Mouse (Mus musculus): Measurements from ENCODE around the gene Exoc6. TPM values are rescaled to one million over a fixed set of nuclear protein-coding genes. Genes with fewer than 3 reads are reported as not detected.

Gene Exoc6
- polyA plus RNA-seq, 1 experiment from 2014 or later = 18.9 TPM

DNA sequence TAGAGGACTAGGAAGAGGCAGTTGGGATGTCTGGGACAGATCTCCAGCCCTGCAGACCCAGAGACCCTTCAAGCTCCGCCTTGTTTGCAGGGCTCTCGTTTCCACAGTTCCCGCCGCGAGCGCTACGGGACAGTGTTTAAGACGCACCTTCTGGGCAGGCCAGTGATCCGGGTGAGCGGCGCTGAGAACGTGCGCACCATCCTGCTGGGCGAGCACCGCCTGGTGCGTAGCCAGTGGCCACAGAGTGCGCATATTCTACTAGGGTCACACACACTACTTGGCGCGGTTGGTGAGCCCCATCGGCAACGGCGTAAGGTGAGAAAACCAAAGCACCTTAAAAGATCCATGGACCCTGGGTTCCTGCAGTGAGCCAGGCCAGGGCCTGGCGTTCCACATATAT lies 136.1 kb downstream of the Exoc6 start:
- Histone ChIP-seq H3K9ac (replicated peaks) (no peak overlapping the region), H3K4me1 (ENCODE audit: insufficient read depth) (no peaks in the 10 kb centered on the region), H3K4me2 (ENCODE audit: low read depth, low read length) (no peak overlapping the region), H3K27ac (ENCODE audit: low read depth) (no peak overlapping the region), H3K9me3 (ENCODE audit: low read length) (no peaks in the 10 kb centered on the region), H3K4me3 (ENCODE audit: low read depth, low read length) (no peak overlapping the region), H3K27me3 (ENCODE audit: insufficient read depth, low read length) (peaks cover 21% of the 10 kb centered on the region), H3K36me3 (replicated peaks; ENCODE audit: insufficient read depth, low read length) (peaks cover 25% of the 10 kb centered on the region)
- no peak for ATAC-seq
- DNase-seq = no peak
- WGBS (ENCODE audit: insufficient replicate concordance) = 67% methylated on average over 23 of the region's 23 CpGs
- no peak for TF ChIP-seq EP300 (IDR thresholded peaks at IDR 0.05; ENCODE audit: low read depth)
- TF ChIP-seq CTCF (IDR thresholded peaks at IDR 0.05; ENCODE audit: low read depth) = no peak

DNA sequence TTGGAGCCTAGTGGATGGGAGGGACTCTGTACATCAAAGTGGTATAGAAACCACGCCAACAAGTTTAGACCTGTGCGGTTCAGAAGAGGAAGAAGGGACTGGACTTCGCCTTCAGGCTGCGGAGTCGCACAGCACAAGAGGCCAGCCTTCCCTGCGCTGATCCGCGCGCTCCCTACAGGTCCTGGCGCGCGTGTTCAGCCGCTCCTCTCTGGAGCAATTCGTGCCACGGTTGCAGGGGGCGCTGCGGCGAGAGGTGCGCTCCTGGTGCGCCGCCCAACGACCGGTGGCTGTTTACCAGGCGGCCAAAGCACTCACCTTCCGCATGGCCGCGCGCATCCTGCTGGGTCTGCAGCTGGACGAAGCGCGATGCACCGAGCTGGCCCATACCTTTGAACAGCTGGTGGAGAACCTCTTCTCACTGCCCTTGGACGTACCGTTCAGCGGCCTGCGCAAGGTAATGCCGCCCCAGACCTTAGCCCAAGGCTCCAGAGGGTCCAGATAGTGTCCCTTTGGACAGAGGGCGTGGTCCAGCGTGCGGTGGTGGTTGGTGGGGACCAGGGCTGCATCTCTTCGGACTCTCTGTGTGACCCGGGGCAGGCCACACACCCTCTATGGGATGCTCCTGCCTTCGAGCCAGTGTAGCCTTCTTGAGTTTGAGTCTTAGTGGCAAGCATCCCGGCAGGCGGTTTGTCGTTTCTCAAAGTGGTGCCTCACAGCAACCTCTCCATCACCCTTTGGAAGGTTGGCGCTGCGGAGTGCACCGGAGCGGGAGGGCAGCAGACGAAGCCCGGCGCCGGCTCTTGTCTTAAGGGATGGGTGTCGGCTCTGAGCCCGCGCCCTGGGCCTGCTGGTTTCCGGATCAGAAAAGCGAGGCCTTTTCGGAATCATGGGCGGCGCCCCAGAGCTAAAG lies 137.0 kb downstream of the Exoc6 start:
- H3K36me3 ChIP-seq (replicated peaks; ENCODE audit: insufficient read depth, low read length) = peaks cover 25% of the 10 kb centered on the region
- no peak overlapping the region for H3K9ac ChIP-seq (replicated peaks)
- ATAC-seq (peak; percentile 40; the same call in 1 of the 2 replicates), DNase-seq (peak; percentile 44)
- H3K4me2 ChIP-seq (ENCODE audit: low read depth, low read length) = no peak overlapping the region
- H3K4me1 ChIP-seq (ENCODE audit: insufficient read depth) = no peaks in the 10 kb centered on the region
- no peaks in the 10 kb centered on the region for H3K9me3 ChIP-seq (ENCODE audit: low read length)
- H3K27me3 ChIP-seq (ENCODE audit: insufficient read depth, low read length) = peaks cover 29% of the 10 kb centered on the region
- no peak overlapping the region for H3K4me3 ChIP-seq (ENCODE audit: low read depth, low read length)
- TF ChIP-seq EP300 (IDR thresholded peaks at IDR 0.05; ENCODE audit: low read depth) (no peak), CTCF (IDR thresholded peaks at IDR 0.05; ENCODE audit: low read depth) (peak; percentile 46)
- 41% methylated on average over 62 of the region's 62 CpGs for WGBS (ENCODE audit: insufficient replicate concordance)
- H3K27ac ChIP-seq (ENCODE audit: low read depth) = no peak overlapping the region

DNA sequence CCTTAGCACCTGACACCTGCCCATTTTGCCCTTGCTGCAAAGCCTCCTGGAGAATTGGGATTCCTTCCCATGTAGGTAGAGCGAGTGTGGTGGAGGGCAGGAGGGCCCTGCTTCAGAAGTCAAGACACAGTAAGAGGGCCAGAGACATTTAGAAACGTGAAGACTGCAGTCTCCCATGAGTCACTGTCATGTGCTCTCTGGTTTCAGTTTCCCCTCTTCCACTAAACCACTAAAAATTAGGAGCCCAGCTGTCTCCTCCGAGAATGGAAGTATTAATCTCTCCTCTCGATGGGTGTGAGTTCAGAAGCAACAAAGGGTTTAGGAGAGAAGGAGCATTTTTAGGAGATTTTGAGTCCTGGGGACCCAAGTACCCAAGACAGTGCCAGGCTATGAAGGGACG lies 139.3 kb downstream of the Exoc6 start:
- Histone ChIP-seq H3K27ac (ENCODE audit: low read depth) (no peak overlapping the region), H3K9me3 (ENCODE audit: low read length) (no peaks in the 10 kb centered on the region), H3K36me3 (replicated peaks; ENCODE audit: insufficient read depth, low read length) (peaks cover 10% of the 10 kb centered on the region), H3K4me2 (ENCODE audit: low read depth, low read length) (no peak overlapping the region), H3K4me3 (ENCODE audit: low read depth, low read length) (no peak overlapping the region), H3K9ac (replicated peaks) (no peak overlapping the region), H3K4me1 (ENCODE audit: insufficient read depth) (peaks cover 6% of the 10 kb centered on the region), H3K27me3 (ENCODE audit: insufficient read depth, low read length) (peaks cover 52% of the 10 kb centered on the region)
- WGBS (ENCODE audit: insufficient replicate concordance) = 64% methylated on average over 5 of the region's 5 CpGs
- TF ChIP-seq CTCF (IDR thresholded peaks at IDR 0.05; ENCODE audit: low read depth) (no peak), EP300 (IDR thresholded peaks at IDR 0.05; ENCODE audit: low read depth) (no peak)
- no peak for DNase-seq
- no peak for ATAC-seq

DNA sequence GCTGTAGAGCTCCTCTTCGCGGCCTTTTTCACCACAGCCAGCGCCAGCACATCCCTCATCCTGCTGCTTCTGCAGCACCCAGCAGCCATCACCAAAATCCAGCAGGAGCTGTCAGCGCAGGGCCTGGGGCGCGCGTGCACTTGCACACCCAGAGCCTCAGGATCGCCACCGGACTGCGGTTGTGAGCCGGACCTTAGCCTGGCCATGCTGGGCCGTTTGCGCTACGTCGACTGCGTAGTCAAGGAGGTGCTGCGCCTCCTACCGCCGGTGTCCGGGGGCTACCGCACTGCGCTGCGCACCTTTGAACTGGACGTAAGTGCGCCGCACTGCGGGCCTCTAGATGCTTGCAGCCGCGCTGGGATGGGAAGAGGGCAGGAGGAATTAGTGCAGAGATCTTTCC lies 140.5 kb downstream of the Exoc6 start:
- Histone ChIP-seq H3K4me2 (ENCODE audit: low read depth, low read length) (no peak overlapping the region), H3K36me3 (replicated peaks; ENCODE audit: insufficient read depth, low read length) (peaks cover 6% of the 10 kb centered on the region), H3K4me3 (ENCODE audit: low read depth, low read length) (no peak overlapping the region), H3K9ac (replicated peaks) (no peak overlapping the region), H3K27ac (ENCODE audit: low read depth) (no peak overlapping the region), H3K27me3 (ENCODE audit: insufficient read depth, low read length) (peaks cover 63% of the 10 kb centered on the region), H3K4me1 (ENCODE audit: insufficient read depth) (peaks cover 6% of the 10 kb centered on the region), H3K9me3 (ENCODE audit: low read length) (no peaks in the 10 kb centered on the region)
- TF ChIP-seq EP300 (IDR thresholded peaks at IDR 0.05; ENCODE audit: low read depth) = no peak
- TF ChIP-seq CTCF (IDR thresholded peaks at IDR 0.05; ENCODE audit: low read depth) = peak; percentile 26; the same call in 1 of the 2 replicates
- ATAC-seq (no peak), DNase-seq (no peak)
- WGBS (ENCODE audit: insufficient replicate concordance) = 36% methylated on average over 29 of the region's 29 CpGs

DNA sequence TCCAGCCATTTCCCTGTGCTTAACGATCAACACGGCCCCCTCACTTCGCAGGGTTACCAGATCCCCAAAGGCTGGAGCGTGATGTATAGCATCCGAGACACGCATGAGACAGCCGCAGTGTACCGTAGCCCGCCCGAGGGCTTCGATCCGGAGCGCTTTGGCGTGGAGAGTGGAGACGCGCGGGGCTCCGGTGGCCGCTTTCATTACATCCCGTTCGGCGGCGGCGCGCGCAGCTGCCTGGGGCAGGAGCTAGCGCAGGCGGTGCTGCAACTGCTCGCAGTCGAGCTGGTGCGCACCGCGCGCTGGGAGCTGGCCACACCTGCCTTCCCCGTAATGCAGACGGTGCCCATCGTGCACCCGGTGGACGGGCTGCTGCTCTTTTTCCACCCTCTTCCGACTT lies 142.7 kb downstream of the Exoc6 start:
- no peak for ATAC-seq
- Histone ChIP-seq H3K4me1 (ENCODE audit: insufficient read depth) (peaks cover 18% of the 10 kb centered on the region), H3K4me3 (ENCODE audit: low read depth, low read length) (peak overlapping the region; percentile 32), H3K27me3 (ENCODE audit: insufficient read depth, low read length) (peaks cover 78% of the 10 kb centered on the region), H3K9me3 (ENCODE audit: low read length) (no peaks in the 10 kb centered on the region), H3K36me3 (replicated peaks; ENCODE audit: insufficient read depth, low read length) (no peaks in the 10 kb centered on the region), H3K9ac (replicated peaks) (no peak overlapping the region), H3K27ac (ENCODE audit: low read depth) (no peak overlapping the region), H3K4me2 (ENCODE audit: low read depth, low read length) (peak overlapping the region; percentile 55)
- TF ChIP-seq EP300 (IDR thresholded peaks at IDR 0.05; ENCODE audit: low read depth) (no peak), CTCF (IDR thresholded peaks at IDR 0.05; ENCODE audit: low read depth) (no peak)
- WGBS (ENCODE audit: insufficient replicate concordance) = 7% methylated on average over 40 of the region's 40 CpGs
- DNase-seq = peak; percentile 47

DNA sequence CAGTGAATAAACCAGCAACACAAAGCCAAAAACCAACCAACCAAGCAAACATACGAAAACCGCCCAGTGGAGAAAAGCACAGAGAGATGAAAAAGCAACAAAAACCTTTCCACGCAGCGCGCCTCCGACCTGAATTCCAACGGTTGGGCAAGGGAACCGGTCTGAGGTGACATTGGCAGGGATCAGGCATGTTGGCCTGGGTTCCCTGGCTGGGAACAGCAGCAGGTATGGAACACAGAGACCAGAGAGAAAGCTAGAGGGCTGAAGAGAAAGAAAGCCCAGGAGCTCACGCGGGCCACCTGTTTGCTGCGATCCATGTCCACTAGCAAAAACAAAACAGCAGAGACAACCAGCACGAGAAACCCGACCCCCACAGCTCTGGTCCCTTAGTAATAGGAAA lies 144.9 kb downstream of the Exoc6 start:
- Histone ChIP-seq H3K36me3 (replicated peaks; ENCODE audit: insufficient read depth, low read length) (no peaks in the 10 kb centered on the region), H3K4me2 (ENCODE audit: low read depth, low read length) (no peak overlapping the region), H3K9ac (replicated peaks) (no peak overlapping the region), H3K9me3 (ENCODE audit: low read length) (no peaks in the 10 kb centered on the region), H3K27ac (ENCODE audit: low read depth) (no peak overlapping the region), H3K4me3 (ENCODE audit: low read depth, low read length) (no peak overlapping the region), H3K4me1 (ENCODE audit: insufficient read depth) (peaks cover 21% of the 10 kb centered on the region), H3K27me3 (ENCODE audit: insufficient read depth, low read length) (peaks cover 97% of the 10 kb centered on the region)
- TF ChIP-seq CTCF (IDR thresholded peaks at IDR 0.05; ENCODE audit: low read depth) = no peak
- TF ChIP-seq EP300 (IDR thresholded peaks at IDR 0.05; ENCODE audit: low read depth) = no peak
- ATAC-seq (no peak), DNase-seq (no peak)
- WGBS (ENCODE audit: insufficient replicate concordance) = 50% methylated on average over 13 of the region's 13 CpGs
